Mouse (Mus musculus) forebrain, embryonic 16.5 days (tissue): Measurements from ENCODE around the gene Rpp25l. TPM values are rescaled to one million over a fixed set of nuclear protein-coding genes. Genes with fewer than 3 reads are reported as not detected.

Experiments used
- ATAC-seq: fragments of 200-750 bp; cut with Nextera tagmentation; 2 replicates; pipeline ENCODE4 v1.8.0; 2017; ENCODE audit warnings: mild to moderate bottlenecking, moderate library complexity
- H3K27ac ChIP-seq: fragments of 300-500 bp; sonication (generic); 2 replicates; pipeline ENCODE4 v1.5.1; 2014; ENCODE audit warnings: low read length, control low read depth
- H3K27me3 ChIP-seq: fragments of 300-500 bp; sonication (generic); replicated peaks from 2 replicates; pipeline ENCODE4 v1.6.1; 2014; ENCODE audit warnings: low read length; ENCODE audit not compliant: control insufficient read depth, insufficient read depth
- H3K36me3 ChIP-seq: fragments of 300-500 bp; sonication (generic); 2 replicates; pipeline ENCODE4 v1.6.1; 2014; ENCODE audit not compliant: control insufficient read depth, insufficient read depth
- H3K4me1 ChIP-seq: fragments of 300-500 bp; sonication (generic); replicated peaks from 2 replicates; pipeline ENCODE4 v1.6.1; 2014; ENCODE audit warnings: low read length; ENCODE audit not compliant: control insufficient read depth, insufficient read depth
- H3K4me2 ChIP-seq: fragments of 300-500 bp; sonication (generic); 2 replicates; pipeline ENCODE4 v1.6.1; 2014; ENCODE audit warnings: mild to moderate bottlenecking, low read length, control low read depth
- H3K4me3 ChIP-seq: fragments of 300-500 bp; sonication (generic); replicated peaks from 2 replicates; pipeline ENCODE4 v1.5.1; 2014; ENCODE audit warnings: mild to moderate bottlenecking, low read length, control low read depth
- H3K9ac ChIP-seq: fragments of 300-500 bp; sonication (generic); replicated peaks from 2 replicates; pipeline ENCODE4 v1.6.1; 2014; ENCODE audit warnings: low read depth, low read length, control low read depth
- H3K9me3 ChIP-seq: fragments of 300-500 bp; sonication (generic); 2 replicates; pipeline ENCODE4 v1.6.1; 2016; ENCODE audit warnings: low read length; ENCODE audit not compliant: control insufficient read depth
- WGBS: fragments of 180-500 bp; shearing (Covaris S2); extraction: QIAGEN DNeasy Blood & Tissue Kit; methylation state at CpG from one replicate; pipeline ENCODE4 v1.1.7; 2014; 5-methylcytosine and 5-hydroxymethylcytosine counted together
- polyA plus RNA-seq: library from polyadenylated mRNA; unstranded; fragments of >200 nt; fragmentation: Nextera tagmentation; extraction: Ambion mirVana; gene quantifications from 2 replicates; pipeline ENCODE4 v1.2.1, GENCODE M21; 2015

Rpp25l gene
- polyA plus RNA-seq, 1 experiment from 2014 or later = 60.5 TPM

DNA sequence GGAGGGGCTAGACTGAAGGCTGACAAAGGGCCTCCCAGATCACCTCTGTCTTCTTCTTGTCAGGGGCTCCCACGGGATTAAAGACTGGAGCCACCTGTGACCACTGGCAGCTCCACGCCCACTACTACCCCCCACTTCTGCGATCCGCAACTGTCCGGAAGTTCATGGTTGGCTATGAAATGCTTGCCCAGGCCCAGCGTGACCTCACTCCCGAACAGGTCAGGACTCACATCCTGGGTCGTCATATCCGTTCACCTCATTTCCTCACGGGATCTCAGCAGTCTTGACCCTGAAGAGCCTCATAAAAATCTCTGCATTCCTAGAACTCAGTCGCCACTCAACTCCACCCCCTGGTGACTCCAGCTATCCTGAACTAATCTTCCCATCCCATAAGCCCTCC lies 44.7 kb upstream of the Rpp25l start:
- Histone ChIP-seq H3K27ac (no peak overlapping the region), H3K4me2 (no peak overlapping the region), H3K27me3 (no peaks in the 10 kb centered on the region), H3K9me3 (no peaks in the 10 kb centered on the region), H3K9ac (no peak overlapping the region), H3K4me3 (no peak overlapping the region), H3K36me3 (no peaks in the 10 kb centered on the region), H3K4me1 (peaks cover 40% of the 10 kb centered on the region)
- 85% methylated on average over 11 of the region's 11 CpGs for WGBS
- no peak for ATAC-seq

DNA sequence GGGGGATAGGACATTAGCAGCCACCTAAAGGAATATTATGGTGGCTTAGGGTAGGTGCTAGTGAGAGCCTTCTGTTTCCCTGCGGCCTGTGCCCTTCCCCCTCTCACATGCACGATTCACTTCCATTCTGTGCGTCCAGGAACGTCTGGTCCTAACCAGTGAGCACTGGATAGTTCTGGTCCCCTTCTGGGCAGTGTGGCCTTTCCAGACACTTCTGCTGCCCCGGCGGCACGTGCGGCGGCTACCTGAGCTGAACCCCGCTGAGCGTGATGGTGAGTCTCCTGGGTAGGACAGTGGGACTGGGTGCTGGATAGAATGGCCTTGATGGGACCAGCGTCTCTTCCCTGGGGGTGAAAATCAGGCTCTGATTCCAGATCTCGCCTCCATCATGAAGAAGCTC lies 44.0 kb upstream of the Rpp25l start:
- no peaks in the 10 kb centered on the region for H3K9me3 ChIP-seq
- H3K4me2 ChIP-seq = no peak overlapping the region
- WGBS = 92% methylated on average over 13 of the region's 13 CpGs
- H3K4me1 ChIP-seq = peaks cover 33% of the 10 kb centered on the region
- ATAC-seq = no peak
- no peaks in the 10 kb centered on the region for H3K27me3 ChIP-seq
- H3K4me3 ChIP-seq = no peak overlapping the region
- H3K9ac ChIP-seq = no peak overlapping the region
- H3K36me3 ChIP-seq = no peaks in the 10 kb centered on the region
- no peak overlapping the region for H3K27ac ChIP-seq

DNA sequence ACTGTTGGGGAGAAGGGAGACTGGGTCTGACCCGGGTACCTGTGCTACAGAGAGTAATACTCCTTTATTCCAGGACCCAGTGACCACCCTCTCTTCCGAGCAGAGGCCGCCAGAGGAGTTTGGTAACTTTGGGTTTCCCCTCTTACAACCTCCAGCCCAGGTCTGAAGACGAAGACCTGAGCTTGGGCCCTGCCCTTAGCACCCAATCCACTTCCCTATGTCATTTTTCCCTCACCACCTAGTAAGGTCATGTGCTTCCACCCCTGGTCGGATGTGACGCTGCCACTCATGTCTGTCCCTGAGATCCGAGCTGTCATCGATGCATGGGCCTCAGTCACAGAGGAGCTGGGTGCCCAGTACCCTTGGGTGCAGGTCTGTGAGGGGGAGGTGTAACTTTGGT lies 43.1 kb upstream of the Rpp25l start:
- H3K4me2 ChIP-seq = peak overlapping the region; percentile 93
- H3K9ac ChIP-seq = peak overlapping the region; percentile 71; the same call in 1 of the 2 replicates
- H3K4me3 ChIP-seq = peak overlapping the region; percentile 73
- H3K27ac ChIP-seq = no peak overlapping the region
- H3K27me3 ChIP-seq = no peaks in the 10 kb centered on the region
- H3K4me1 ChIP-seq = peaks cover 26% of the 10 kb centered on the region
- 77% methylated on average over 8 of the region's 8 CpGs for WGBS
- H3K9me3 ChIP-seq = no peaks in the 10 kb centered on the region
- ATAC-seq = no peak
- H3K36me3 ChIP-seq = no peaks in the 10 kb centered on the region

DNA sequence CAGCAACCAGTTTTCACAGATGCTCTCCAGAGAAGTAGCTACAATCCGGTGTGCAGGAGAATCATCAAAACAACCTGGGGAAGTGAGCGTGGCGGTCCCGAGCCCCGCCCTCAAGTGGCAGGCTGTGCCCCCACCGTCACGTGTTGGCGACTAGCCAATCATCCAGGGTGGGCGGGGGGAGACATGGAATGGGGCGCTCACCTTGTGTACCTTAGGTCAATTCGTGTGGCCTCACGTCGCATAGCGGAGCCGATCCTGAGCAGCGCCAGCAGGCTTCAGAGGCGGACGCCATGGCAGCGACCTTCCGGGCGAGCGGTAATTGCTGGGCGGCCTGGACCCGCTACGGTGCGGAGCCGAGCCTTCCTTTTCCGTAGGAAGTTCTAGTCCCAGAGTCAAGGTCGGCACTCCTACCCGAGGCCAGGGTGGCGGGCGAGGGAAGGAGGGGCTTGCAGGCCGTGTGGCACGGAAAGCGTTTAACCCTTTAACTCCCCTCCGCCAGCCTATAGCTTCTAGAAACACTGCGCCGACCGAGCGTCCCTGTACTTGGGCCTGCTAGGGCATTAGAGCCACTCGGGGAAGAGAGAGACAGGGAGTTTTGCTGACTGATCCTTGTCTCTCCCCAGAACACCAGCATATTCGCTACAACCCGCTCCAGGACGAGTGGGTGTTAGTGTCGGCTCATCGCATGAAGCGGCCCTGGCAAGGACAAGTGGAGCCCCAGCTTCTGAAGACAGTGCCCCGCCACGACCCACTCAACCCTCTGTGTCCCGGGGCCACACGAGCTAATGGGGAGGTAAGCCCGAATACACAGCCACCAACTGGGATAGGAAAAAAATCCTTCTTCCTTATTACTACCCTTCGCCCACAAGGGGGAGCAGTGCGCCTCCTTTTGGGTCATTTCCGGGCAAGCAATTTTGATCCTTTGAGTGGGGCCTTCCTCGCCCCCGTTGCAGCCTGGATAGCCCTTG lies 42.3 kb upstream of the Rpp25l start, which contains the start of gene Sigmar1:
TSS of gene Sigmar1 (minus strand) at position 820 of the 968 bp plus-strand sequence.
- WGBS = under 1% methylated on average over 57 of the region's 57 CpGs

DNA sequence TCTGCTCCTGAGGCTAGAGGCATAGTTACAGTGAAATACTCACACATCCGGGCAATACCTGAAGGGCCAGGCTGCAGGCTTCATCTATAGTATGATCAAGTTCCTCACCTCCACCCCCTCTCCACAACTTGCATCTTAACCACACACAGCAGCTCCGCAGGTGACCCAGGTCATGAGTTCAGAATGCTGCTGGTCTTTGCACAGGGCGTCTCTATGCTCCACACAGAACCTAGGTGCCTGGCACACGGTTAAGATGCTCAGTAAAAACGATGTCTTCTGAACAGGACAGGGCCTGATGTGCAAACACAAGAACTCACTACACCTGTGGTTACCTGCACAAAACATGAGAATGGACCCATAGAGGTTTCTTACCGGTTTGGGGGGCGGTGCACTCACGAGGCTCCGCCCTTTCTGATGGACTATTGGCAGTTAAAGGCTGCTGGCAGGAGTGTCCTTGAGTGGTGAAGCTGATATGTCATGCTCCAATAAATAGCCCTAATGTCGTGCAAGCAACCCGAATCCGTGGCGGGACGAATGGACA lies 41.5 kb upstream of the Rpp25l start, which contains the start of gene Galt:
TSS of gene Galt (plus strand) at position 432 of the 541 bp plus-strand sequence.
- ATAC-seq = peak; percentile 43
- peak within 1 kb of the TSS; percentile 93 for H3K4me2 ChIP-seq
- 11% methylated on average over 14 of the region's 14 CpGs for WGBS

More for the DNA sequence above, 42.3 kb upstream of the Rpp25l start, which contains the start of gene Sigmar1:
- Histone ChIP-seq H3K36me3 (no peaks in the 10 kb centered on the region), H3K27ac (peak within 1 kb of the TSS; percentile 58), H3K4me2 (peak within 1 kb of the TSS; percentile 93), H3K27me3 (no peaks in the 10 kb centered on the region), H3K4me3 (peak within 1 kb of the TSS; percentile 73), H3K9ac (peak within 1 kb of the TSS; percentile 71), H3K4me1 (peaks cover 18% of the 10 kb centered on the region), H3K9me3 (no peaks in the 10 kb centered on the region)
- ATAC-seq = peak; percentile 56

DNA sequence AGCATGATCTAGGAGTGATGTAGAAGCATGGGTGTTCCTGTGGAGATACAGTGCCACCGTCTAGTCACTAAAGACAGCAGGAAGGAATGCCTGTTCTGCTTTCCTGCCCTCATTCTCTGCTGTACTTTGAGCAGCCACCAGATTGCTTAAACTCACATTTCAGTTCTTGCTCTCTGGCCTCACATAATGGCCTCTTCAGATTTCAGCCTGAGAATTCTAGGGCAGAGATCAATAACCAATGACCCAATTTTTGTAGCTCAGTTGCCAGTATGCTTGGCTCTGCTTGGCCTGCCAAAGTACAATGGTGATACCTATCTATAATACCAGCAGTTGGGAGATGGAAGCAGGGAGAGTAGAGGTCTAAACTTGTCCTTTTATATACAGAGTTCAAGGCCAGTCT lies 31.7 kb upstream of the Rpp25l start:
- H3K36me3 ChIP-seq = no peaks in the 10 kb centered on the region
- 71% methylated on average over 1 of the region's 1 CpGs for WGBS
- no peak for ATAC-seq
- H3K4me3 ChIP-seq = no peak overlapping the region
- no peak overlapping the region for H3K27ac ChIP-seq
- H3K9ac ChIP-seq = no peak overlapping the region
- H3K4me2 ChIP-seq = no peak overlapping the region
- H3K27me3 ChIP-seq = 0 out of 2 replicates have a peak, but pooled peaks cover 3% of the 10 kb centered on the region
- peaks cover 12% of the 10 kb centered on the region for H3K4me1 ChIP-seq
- 0 out of 2 replicates have a peak, but pooled peaks cover 3% of the 10 kb centered on the region for H3K9me3 ChIP-seq

More for the DNA sequence above, 41.5 kb upstream of the Rpp25l start, which contains the start of gene Galt:
- no peaks in the 10 kb centered on the region for H3K36me3 ChIP-seq
- H3K4me3 ChIP-seq = peak within 1 kb of the TSS; percentile 73
- H3K9ac ChIP-seq = peak within 1 kb of the TSS; percentile 71
- no peaks in the 10 kb centered on the region for H3K27me3 ChIP-seq
- peak within 1 kb of the TSS; percentile 58 for H3K27ac ChIP-seq
- H3K4me1 ChIP-seq = peaks cover 11% of the 10 kb centered on the region
- H3K9me3 ChIP-seq = no peaks in the 10 kb centered on the region

DNA sequence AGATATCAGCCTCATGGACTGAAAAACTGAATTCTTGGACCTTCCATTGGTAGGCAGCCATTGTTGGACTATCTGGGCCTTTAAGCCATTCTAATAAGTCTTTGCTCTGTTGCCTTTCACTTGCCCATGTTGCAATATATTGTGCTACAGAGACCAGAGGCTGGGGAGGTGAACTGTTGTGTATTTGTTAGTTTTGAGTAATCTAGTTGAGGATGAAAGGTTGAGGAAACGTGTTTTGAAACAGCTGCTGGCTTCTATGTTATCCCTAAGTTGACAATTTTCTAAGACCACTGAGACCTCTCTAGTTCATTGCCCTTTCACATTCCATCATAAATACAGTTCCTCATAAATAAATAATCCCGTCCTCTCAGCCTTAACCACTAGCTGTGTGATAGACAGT lies 30.8 kb upstream of the Rpp25l start:
- no peak for ATAC-seq
- Histone ChIP-seq H3K4me3 (no peak overlapping the region), H3K9me3 (0 out of 2 replicates have a peak, but pooled peaks cover 3% of the 10 kb centered on the region), H3K9ac (no peak overlapping the region), H3K27ac (no peak overlapping the region), H3K4me1 (peaks cover 21% of the 10 kb centered on the region), H3K4me2 (no peak overlapping the region), H3K27me3 (0 out of 2 replicates have a peak, but pooled peaks cover 3% of the 10 kb centered on the region), H3K36me3 (no peaks in the 10 kb centered on the region)
- 79% methylated on average over 2 of the region's 2 CpGs for WGBS

DNA sequence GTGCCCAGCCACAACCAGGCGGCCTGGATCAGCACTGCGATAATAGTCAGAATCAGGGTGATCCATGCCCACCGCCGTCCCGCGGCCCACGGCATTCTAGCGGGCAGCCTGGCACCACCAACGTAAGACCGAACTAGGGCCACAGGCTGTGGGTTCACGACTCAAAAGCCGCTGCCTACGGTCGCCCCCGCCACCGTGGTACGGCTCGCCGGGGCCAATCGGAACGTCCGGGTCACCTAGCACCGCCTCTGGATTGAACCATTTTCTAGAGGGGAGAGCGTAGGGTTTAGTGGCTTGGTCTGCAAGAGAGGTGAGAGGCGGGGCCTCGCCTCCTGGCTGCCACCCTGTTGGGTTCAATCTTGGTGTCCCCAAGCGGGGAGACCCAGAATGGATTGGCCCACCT lies 27.8 kb upstream of the Rpp25l start:
- Histone ChIP-seq H3K4me2 (peak overlapping the region; percentile 93), H3K36me3 (no peaks in the 10 kb centered on the region; the same call in 1 of the 2 replicates), H3K9me3 (0 out of 2 replicates have a peak, but pooled peaks cover 3% of the 10 kb centered on the region), H3K9ac (peak overlapping the region; percentile 82), H3K27me3 (0 out of 2 replicates have a peak, but pooled peaks cover 3% of the 10 kb centered on the region), H3K4me3 (peak overlapping the region; percentile 82), H3K27ac (peak overlapping the region; percentile 80), H3K4me1 (peaks cover 21% of the 10 kb centered on the region)
- 0% methylated on average over 27 of the region's 27 CpGs for WGBS
- peak; percentile 96 for ATAC-seq
